Mouse (Mus musculus) T-helper 2 cell (primary cell): ENCODE results near the gene Cdon.

Experiments
- in situ Hi-C: fragments of 300-600 bp; cut with MboI, MseI; formaldehyde crosslinking; loops from one replicate; pipeline ENCODE4 v1.15.1; 2025; ENCODE audit warnings: high pct_unique_total_duplicates

Cdon gene

DNA sequence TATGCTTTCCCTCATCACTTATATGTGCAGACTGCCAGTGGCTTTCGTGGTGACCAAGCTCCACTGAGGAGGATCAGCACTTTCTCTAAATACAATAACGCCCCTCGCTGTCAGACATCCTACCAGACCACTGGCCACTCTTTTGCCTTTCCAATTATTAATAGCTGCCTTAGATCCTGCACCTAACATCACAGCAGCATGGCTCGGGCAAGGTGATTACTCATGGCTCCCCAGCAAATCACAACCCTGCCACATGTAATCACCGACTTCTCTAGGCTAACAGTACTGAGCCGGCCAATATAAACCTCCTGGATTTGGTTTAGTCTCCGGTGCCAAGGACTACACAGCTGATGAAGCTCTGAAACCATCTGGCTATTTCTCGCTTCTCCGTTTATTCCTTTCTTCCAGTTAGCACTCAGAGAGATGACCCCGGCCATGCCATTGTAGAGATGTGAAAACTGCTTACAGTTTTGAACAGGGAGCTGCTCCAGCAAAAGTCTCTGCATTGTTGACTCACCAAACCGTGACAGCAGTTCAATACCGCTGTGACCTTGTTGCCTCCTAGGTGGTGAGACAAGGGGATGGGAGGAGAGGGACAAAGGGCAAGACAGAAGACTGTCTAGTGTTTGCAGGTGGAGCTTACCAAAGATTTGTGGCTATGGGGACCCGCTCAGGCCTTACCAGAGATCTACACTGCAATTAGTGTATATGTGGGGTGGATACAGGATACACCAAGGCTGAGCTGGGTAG, 118.2 kb downstream of the Cdon start:
- in situ Hi-C loops, result loop anchor here (10.0 kb wide), 1 partner anchor 554 kb away; no protein-coding TSS in a partner anchor

GRCm38 (mm10) chr9:35541024-35541423, 120.1 kb downstream of the Cdon start:
- in situ Hi-C loops, result no loop called here

DNA sequence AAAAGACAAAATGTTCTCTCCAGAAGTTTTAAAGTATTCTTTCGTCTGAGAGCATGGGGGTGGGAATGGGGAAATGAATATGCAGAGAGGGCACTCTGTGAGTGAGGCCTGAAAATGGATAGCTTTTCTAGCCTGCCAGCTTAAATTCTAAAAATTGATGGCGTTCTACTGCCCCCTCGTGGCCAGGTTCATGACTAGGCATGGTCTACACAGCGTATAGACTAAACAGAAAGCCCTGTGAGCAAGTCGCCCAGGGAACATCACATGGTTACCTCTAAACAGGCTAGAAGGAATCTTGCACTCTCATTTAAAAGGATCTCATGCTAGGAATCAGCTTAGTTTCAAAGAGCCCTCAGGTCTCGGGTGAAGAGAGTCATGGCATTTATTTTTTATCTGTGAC, 120.6 kb downstream of the Cdon start:
- in situ Hi-C loops, result no loop called here

DNA sequence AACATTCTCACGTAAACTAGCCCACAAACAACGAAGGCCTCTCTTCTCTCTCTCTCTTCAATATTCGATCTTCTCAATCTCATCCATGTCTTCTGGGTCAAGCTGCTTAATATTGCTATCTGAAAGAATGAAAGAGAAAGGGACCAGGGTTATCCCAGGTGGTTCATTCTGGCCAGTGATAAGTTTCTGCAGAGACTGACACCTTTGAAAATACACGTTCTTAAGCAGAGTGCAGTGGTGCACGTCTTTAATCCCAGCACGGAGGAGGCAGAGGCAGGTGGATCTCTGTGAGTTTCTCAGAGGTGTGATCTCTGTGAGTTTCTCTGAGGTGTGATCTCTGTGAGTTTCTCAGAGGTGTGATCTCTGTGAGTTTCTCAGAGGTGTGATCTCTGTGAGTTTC, 121.0 kb downstream of the Cdon start:
- in situ Hi-C loops, result no loop called here

DNA sequence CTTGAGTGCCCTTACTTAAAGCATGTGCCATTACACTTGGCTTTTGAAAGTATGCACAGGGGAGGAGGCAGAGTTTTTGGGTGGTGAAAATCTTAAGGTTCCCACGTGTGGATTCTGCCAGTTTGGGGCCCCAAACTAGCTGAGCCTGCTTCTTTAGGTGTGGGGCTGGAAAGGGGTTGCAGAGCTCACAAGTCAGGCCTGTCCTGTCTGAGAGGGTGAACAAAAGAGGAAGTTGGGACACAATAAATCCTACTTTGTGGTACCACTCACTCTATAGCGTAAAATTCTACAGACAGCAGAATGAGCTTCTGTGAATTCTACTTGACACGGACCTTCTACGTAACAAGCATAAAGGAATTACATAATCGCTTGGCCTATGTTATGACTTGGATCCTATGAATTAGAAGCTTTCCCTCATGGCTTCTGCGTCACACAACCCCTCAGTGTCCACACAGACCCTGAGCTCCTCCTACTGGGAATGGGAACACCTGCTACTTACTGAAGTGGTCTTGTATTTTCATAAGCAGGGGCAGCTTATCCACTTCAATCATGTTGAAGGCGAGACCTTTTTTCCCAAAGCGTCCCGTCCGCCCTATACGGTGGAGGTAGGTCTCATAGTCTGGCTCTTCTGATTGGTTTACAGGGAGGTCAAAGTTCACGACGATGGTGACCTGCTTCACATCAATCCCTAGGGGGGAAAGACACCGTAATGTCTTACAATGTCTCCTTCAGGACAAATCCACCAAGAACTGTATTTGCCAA, 122.4 kb downstream of the Cdon start:
- in situ Hi-C loops, result no loop called here

GRCm38 (mm10) chr9:35544666-35545065, 123.7 kb downstream of the Cdon start:
- in situ Hi-C loops, result no loop called here

DNA sequence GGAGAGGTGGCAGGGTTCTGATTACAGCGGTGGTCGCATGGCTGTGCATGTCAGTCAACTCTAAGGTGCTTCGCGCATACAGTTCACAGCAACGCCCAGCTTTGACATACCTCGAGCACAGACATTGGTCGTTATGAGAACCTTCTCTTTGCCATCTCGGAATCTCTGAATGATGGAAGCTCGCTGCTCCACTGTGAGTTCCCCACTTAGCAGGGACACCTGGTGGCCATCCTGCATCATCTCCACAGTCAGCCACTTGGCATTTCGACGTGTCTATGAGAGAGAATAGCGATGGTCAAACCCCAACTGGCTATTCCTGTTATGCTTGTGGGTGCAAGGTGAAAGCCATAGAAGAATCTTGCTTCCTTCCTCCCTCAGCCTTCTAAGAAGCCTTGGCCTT, 124.8 kb downstream of the Cdon start:
- in situ Hi-C loops, result no loop called here

DNA sequence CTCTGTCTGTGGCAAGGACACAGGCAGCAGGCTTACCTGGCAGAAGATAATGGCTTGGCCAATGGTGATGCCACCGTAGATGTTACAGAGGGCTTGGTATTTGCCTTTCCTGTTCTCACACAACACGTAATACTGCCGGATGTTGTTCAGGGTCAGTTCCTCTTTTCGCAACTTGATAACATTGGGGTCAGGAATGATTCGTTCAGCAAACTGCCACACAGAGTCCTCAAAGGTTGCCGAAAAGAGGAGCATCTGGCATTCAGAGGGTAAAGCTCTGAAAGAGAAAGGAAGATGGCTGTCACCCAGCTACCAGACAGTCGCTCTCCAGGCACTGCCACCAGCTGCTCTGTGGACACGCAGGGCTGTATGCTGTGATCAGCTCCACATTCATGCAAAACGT, 125.8 kb downstream of the Cdon start:
- in situ Hi-C loops, result no loop called here

DNA sequence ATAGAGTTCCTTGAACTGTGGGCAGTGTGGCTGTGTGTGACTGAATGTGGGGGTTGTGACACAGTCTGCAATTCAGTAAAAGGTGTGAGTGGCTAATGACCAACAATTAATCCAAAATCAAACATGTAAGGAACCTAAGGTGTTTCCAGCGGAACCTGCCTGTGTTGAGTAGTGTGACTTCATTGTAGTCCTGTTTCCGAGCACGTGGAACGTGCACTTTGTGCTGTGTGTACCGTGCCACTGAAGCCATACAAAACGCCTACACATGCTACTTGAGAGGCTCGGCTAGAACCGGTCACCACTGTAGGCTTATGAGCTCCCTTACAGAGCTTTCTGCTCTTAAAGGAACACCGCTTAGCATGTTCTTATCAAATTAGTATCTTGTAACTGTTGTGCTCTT, 127.5 kb downstream of the Cdon start:
- in situ Hi-C loops, result no loop called here

GRCm38 (mm10) chr9:35556494-35557102, 135.7 kb downstream of the Cdon start:
- in situ Hi-C loops, result no loop called here
